Mouse (Mus musculus): ENCODE data around the gene Crmp1.

Gene Crmp1

DNA sequence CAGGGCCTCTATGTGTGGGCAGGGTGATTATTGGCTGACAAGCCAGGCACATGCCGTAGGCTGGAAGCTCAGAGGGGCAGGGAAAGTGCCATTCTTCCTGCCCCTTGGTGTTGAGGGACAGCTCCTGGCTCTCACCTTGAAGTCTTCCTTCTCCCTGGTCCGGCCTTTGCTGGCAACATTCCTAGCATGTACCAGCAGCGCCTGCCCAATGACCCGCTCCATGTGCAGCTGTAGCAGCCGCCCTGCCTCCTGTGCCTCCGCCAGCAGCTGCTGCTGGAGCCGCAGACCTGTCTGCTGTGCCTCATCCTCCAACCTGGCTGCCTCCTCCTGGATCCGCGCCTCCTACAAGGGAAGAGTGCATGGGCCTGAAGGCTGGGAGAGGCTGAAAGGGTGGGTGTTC lies 68.3 kb downstream of the Crmp1 start:
- peak in 1 of 2 experiments; percentile 58 for DNase-seq

GRCm38 (mm10) chr5:37312980-37313722 lies 71.4 kb downstream of the Crmp1 start:
- no peak for DNase-seq

DNA sequence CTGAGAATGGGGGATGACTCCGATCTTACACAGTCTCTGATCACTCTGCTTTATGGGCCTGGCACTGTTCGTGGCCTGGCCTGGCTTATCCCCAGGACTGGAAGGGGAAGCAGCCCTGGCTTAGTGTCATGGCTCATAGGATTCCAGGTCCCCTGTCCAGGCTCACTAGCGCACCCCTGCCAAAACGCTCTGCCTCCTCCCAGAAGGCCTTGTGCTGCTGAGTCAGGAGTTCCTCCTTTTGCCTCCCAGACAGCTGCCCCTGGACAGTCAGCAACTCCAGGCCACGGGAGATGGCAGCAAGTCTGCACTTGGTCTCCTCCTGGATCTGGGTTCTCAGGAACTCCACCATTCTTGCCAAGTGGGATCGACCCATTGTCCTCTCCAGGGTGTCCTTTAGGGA lies 77.0 kb downstream of the Crmp1 start:
- peak in 1 of 2 experiments; percentile 36 for DNase-seq

DNA sequence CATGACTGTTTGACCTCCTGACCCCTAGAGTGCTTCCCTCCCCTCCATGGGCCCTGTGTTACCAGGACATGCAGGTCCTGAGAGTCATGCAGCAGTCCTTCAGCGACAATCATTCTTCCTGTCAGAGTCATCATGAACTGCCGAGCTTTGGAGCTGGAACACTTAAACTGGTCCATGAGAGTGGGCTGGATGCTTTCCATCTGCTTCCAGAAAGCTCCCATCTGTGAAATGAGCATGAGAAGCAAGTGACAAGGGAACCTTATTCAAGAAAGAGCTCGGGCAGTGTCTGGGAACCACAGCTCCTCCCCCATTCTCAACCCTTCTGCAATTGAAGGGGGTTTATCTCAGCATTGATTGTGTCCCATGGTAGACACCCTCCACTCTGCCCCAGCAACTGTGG lies 78.4 kb downstream of the Crmp1 start:
- no peak for DNase-seq

- no peak for DNase-seq
Observed at GRCm38 (mm10) chr5:37320761-37321160, 79.0 kb downstream of the Crmp1 start.

DNA sequence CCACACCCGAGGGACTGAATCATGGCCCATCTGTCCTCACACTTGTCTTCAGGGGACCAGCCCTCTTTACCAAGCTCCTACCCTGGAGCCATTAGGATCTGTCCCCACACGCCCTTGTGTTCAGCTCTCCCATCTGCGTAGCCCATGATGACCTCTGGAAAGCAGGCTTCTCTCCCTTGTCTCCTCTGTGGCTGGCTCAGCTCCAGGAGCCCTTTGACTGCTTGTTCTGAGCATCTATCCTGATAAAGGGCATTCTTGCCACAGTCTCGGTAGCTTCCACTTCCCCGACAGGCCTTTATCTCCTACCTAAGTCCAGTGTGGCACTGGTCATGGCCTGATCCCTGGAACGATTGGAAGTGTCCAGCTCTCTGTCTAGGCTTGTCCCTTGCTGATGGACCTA lies 84.9 kb downstream of the Crmp1 start:
- DNase-seq, result peak; percentile 71 to 79

DNA sequence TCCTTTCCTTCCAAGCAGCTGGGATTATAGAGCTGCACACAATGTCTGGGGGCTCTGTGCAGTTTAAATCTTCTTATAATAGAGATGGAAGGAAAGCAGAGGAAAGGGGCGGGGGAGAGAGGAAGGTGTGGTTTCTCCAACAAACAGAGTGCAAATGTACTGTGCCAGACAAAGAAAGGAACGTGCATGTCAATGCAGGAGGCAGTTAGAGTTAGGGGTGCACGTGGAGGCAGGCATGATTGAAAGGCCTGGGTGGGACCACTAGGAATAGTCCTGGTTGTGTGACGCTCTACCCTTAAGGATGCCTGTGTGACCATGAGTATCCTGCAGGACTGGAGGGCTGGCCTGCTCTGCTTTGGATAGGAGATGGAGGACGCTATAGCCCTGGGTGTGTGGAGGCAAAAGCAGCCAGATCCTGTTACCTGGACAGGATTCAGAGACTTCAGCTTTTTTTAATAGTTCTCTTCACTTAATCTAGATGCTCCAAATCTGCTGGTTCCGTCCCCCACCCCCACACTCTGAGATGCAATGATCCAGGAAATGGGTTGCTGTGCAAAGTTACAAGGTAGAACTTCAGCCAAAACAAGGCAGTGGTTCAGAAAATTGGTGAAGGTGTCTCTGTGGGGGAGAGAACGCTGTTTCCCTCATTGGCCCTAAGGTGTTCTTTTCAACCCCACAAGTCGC lies 88.9 kb downstream of the Crmp1 start:
- DNase-seq, result peak in 1 of 2 experiments; percentile 74

DNA sequence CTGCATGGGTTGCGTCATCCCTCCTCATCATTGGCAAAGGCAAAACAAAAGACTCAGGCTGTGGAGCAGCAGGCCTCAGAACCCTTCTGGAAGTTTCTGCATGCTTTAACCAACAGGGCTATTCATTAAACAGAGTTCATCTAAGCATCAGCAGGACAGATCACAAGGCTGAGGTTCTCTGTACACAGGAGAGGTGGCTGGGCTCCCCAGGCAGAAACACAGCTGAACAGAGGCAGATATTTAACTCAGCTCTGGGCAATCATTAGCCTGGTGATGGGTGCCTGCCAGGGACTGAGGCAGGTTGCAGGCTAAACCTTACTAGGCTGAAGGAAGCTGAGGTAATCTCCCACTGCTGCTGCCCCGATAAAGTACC lies 89.4 kb downstream of the Crmp1 start:
- peak; percentile 92 to 95 for DNase-seq

- peak; percentile 84 to 87 for DNase-seq
Observed at GRCm38 (mm10) chr5:37332066-37332465, 90.3 kb downstream of the Crmp1 start.

- DNase-seq, result peak; percentile 53
Observed at GRCm38 (mm10) chr5:37335061-37335460, 93.3 kb downstream of the Crmp1 start.

- peak; percentile 79 to 90 for DNase-seq
Observed at GRCm38 (mm10) chr5:37336485-37337105, 94.9 kb downstream of the Crmp1 start, which contains the start of gene Evc. Evc (minus strand) TSS chr5:37336894.

- no peak for DNase-seq
Observed at GRCm38 (mm10) chr5:37337696-37338095, 96.0 kb downstream of the Crmp1 start.

DNA sequence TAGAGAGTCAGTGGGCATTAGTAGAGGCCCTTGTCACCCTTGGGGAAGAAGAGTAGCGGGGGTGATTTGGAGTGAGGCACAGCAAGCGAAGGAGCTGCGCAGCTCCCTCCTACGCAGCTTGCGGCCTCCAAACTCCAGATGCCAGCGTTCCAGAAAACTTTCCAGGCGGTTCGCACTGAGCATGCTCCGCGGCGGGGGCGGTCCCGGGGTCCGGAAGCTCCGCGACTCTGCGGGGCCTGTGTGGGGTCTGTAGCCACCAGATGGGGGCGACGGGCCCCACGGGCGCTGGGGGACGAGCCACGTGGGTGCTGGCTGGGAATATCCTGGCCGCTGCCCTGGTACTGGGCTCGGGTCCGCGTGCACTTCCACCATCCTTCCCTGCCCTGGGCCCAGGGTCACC lies 96.5 kb downstream of the Crmp1 start, which contains the start of gene Evc2:
Gene Evc2, plus strand, starts transcription at position 212 of the 400 bp plus-strand sequence.
- DNase-seq, result peak; percentile 77 to 88

Data from kidney, postnatal 36 days (tissue).